Mouse (Mus musculus) lung, adult 18-20 months (tissue): ENCODE measurements around the gene Astl.
"Not testable (repeated sequence)": the region's sequence is repeated elsewhere in the genome, so short reads cannot be mapped to it uniquely, and the experiment has no call there.

Source experiments
- DNase-seq, 2 experiments: peaks; one replicate each; pipeline ENCODE4 v3.0.0; 2022; ENCODE audit warnings: mixed read lengths in 2 of 2

Gene Astl

GRCm38 (mm10) chr2:127338416-127338815, at the start of gene Astl:
Gene Astl (plus strand): TSS chr2:127338639.
- DNase-seq, result no peak

- DNase-seq, result no peak
Measured at GRCm38 (mm10) chr2:127292250-127292649, 46.2 kb upstream of the Astl start.

GRCm38 (mm10) chr2:127297001-127297805, 41.2 kb upstream of the Astl start:
- DNase-seq, result peak; percentile 16 to 52

GRCm38 (mm10) chr2:127298056-127298455, 40.4 kb upstream of the Astl start:
- no peak for DNase-seq

GRCm38 (mm10) chr2:127300701-127301100, 37.7 kb upstream of the Astl start:
- DNase-seq, result no peak

- no peak for DNase-seq
Measured at GRCm38 (mm10) chr2:127301883-127302282, 36.6 kb upstream of the Astl start.

GRCm38 (mm10) chr2:127304192-127304591, 34.2 kb upstream of the Astl start:
- DNase-seq, result not testable (repeated sequence)

- DNase-seq, result no peak
Measured at GRCm38 (mm10) chr2:127304609-127305210, 33.7 kb upstream of the Astl start.

GRCm38 (mm10) chr2:127306123-127306522, 32.3 kb upstream of the Astl start:
- DNase-seq, result no peak

GRCm38 (mm10) chr2:127307179-127307578, 31.3 kb upstream of the Astl start:
- no peak for DNase-seq

GRCm38 (mm10) chr2:127308660-127309059, 29.8 kb upstream of the Astl start:
- DNase-seq, result no peak

- DNase-seq, result no peak
Measured at GRCm38 (mm10) chr2:127310246-127310645, 28.2 kb upstream of the Astl start.

- no peak for DNase-seq
Measured at GRCm38 (mm10) chr2:127310685-127311084, 27.8 kb upstream of the Astl start.

GRCm38 (mm10) chr2:127311193-127311592, 27.2 kb upstream of the Astl start:
- DNase-seq, result no peak

GRCm38 (mm10) chr2:127312801-127313200, 25.6 kb upstream of the Astl start:
- no peak for DNase-seq

GRCm38 (mm10) chr2:127313878-127314277, 24.6 kb upstream of the Astl start:
- no peak for DNase-seq

- peak in 1 of 2 experiments; percentile 23 for DNase-seq
Measured at GRCm38 (mm10) chr2:127314467-127315154, 23.8 kb upstream of the Astl start.

GRCm38 (mm10) chr2:127315155-127315470, 23.3 kb upstream of the Astl start:
- DNase-seq, result no peak

- DNase-seq, result no peak
Measured at GRCm38 (mm10) chr2:127316431-127316830, 22.0 kb upstream of the Astl start.

- DNase-seq, result no peak
Measured at GRCm38 (mm10) chr2:127318136-127318535, 20.3 kb upstream of the Astl start.

GRCm38 (mm10) chr2:127319071-127319470, 19.4 kb upstream of the Astl start:
- DNase-seq, result no peak

- DNase-seq, result no peak
Measured at GRCm38 (mm10) chr2:127322671-127323285, 15.7 kb upstream of the Astl start.

- no peak for DNase-seq
Measured at GRCm38 (mm10) chr2:127323667-127324066, 14.8 kb upstream of the Astl start.
